Mouse (Mus musculus) left cerebral cortex, postnatal 10 days (tissue): ENCODE measurements around the gene Litaf. TPM values are rescaled to one million over a fixed set of nuclear protein-coding genes. Genes with fewer than 3 reads are reported as not detected.

Experiments used
- DNase-seq, 2 experiments: peaks; one replicate each; pipeline ENCODE4 v3.0.0; 2021 to 2022; ENCODE audit warnings: low spot score in 2 of 2, mixed read lengths in 1 of 2; ENCODE audit errors: extremely low spot score in 1 of 2
- intact Hi-C: fragments of 180-260 bp; cut with DNase I; formaldehyde crosslinking; loops from one replicate; pipeline ENCODE4 v1.15.1; 2025
- total RNA-seq, 2 experiments: library from RNA; stranded (reverse); gene quantifications; 2 replicates each; pipeline ENCODE4 v1.2.3; 2021

Gene Litaf
- total RNA-seq = 10 to 100 TPM in 1 of 2 experiments, 1 to 10 TPM in 1; 9.6 to 10.9 TPM

- intact Hi-C loops = no loop called here
- peak; percentile 96 to 99 for DNase-seq
Observed at GRCm38 (mm10) chr16:11066029-11066832, at the start of gene Litaf. Litaf (minus strand) TSS chr16:11066157.

- DNase-seq = no peak
- intact Hi-C loops = loop anchor here (5.0 kb wide), 1 partner anchor 232 kb away; no protein-coding TSS in a partner anchor
Observed at GRCm38 (mm10) chr16:11109198-11109740, 43.3 kb upstream of the Litaf start.

- DNase-seq = no peak
- intact Hi-C loops = loop anchor here (5.0 kb wide), 1 partner anchor 228 kb away; no protein-coding TSS in a partner anchor
Observed at GRCm38 (mm10) chr16:11104905-11105304, 38.9 kb upstream of the Litaf start.

- intact Hi-C loops = no loop called here
- no peak for DNase-seq
Observed at GRCm38 (mm10) chr16:11097301-11097700, 31.3 kb upstream of the Litaf start.

- intact Hi-C loops = no loop called here
- DNase-seq = no peak
Observed at GRCm38 (mm10) chr16:11093717-11094386, 27.9 kb upstream of the Litaf start.

- intact Hi-C loops = no loop called here
Observed at GRCm38 (mm10) chr16:11092523-11092922, 26.6 kb upstream of the Litaf start.

GRCm38 (mm10) chr16:11092061-11092460 lies 26.1 kb upstream of the Litaf start:
- no peak for DNase-seq
- intact Hi-C loops = no loop called here

More at GRCm38 (mm10) chr16:11092523-11092922, 26.6 kb upstream of the Litaf start:
- DNase-seq = peak in 1 of 2 experiments; percentile 65

GRCm38 (mm10) chr16:11090836-11091570 lies 25.0 kb upstream of the Litaf start:
- no peak for DNase-seq
- intact Hi-C loops = no loop called here

- DNase-seq = no peak
- intact Hi-C loops = no loop called here
Observed at GRCm38 (mm10) chr16:11086856-11087588, 21.1 kb upstream of the Litaf start.

- intact Hi-C loops = no loop called here
- no peak for DNase-seq
Observed at GRCm38 (mm10) chr16:11086299-11086698, 20.3 kb upstream of the Litaf start.

- DNase-seq = no peak
- intact Hi-C loops = no loop called here
Observed at GRCm38 (mm10) chr16:11084181-11084580, 18.2 kb upstream of the Litaf start.

GRCm38 (mm10) chr16:11078216-11078869 lies 12.4 kb upstream of the Litaf start:
- DNase-seq = no peak
- intact Hi-C loops = no loop called here

GRCm38 (mm10) chr16:11077601-11078201 lies 11.7 kb upstream of the Litaf start:
- no peak for DNase-seq
- intact Hi-C loops = no loop called here

GRCm38 (mm10) chr16:11073060-11073459 lies 7.1 kb upstream of the Litaf start:
- intact Hi-C loops = no loop called here
- no peak for DNase-seq

- DNase-seq = peak in 1 of 2 experiments; percentile 47
- intact Hi-C loops = no loop called here
Observed at GRCm38 (mm10) chr16:11072454-11072853, 6.5 kb upstream of the Litaf start.

- DNase-seq = no peak
- intact Hi-C loops = no loop called here
Observed at GRCm38 (mm10) chr16:11071887-11072286, 5.9 kb upstream of the Litaf start.

GRCm38 (mm10) chr16:11071176-11071575 lies 5.2 kb upstream of the Litaf start:
- intact Hi-C loops = no loop called here
- DNase-seq = peak in 1 of 2 experiments; percentile 49
